Mouse (Mus musculus) G1E (cell line): ENCODE data around the gene Nell1. TPM values are rescaled to one million over a fixed set of nuclear protein-coding genes. Genes with fewer than 3 reads are reported as not detected.

Experiments
- ATAC-seq: 2 replicates; pipeline ENCODE4 v1.8.0; 2016; ENCODE audit warnings: mild to moderate bottlenecking; ENCODE audit not compliant: insufficient number of reproducible peaks, poor library complexity, low FRiP score, severe bottlenecking; ENCODE audit errors: extremely low read depth
- DNase-seq: peaks from one replicate; pipeline ENCODE4 v3.0.0; 2012; ENCODE audit warnings: low spot score
- H3K27me3 ChIP-seq: 2 replicates; pipeline ENCODE4 v1.6.1; 2012; ENCODE audit warnings: mild to moderate bottlenecking, low read length, inconsistent platforms; ENCODE audit not compliant: insufficient read depth
- H3K36me3 ChIP-seq: replicated peaks from 2 replicates; pipeline ENCODE3; 2012; ENCODE audit warnings: mild to moderate bottlenecking, inconsistent platforms
- H3K4me1 ChIP-seq: 2 replicates; pipeline ENCODE4 v1.6.1; 2012; ENCODE audit warnings: low read depth, low read length, inconsistent platforms, mixed read lengths; ENCODE audit not compliant: insufficient read depth
- H3K4me3 ChIP-seq: 2 replicates; pipeline ENCODE4 v1.5.1; 2012; ENCODE audit warnings: low read depth, mild to moderate bottlenecking, inconsistent platforms, low read length, moderate library complexity, mixed read lengths
- H3K9me3 ChIP-seq: replicated peaks from 2 replicates; pipeline ENCODE4 v1.6.1; 2012; ENCODE audit warnings: inconsistent platforms
- CTCF ChIP-seq: IDR thresholded peaks from 2 replicates; pipeline ENCODE4 v1.5.1; 2012; ENCODE audit warnings: low read depth, low read length, inconsistent platforms, mixed read lengths
- GATA1 ChIP-seq: IDR thresholded peaks from 2 replicates; pipeline ENCODE4 v1.6.1; 2012; ENCODE audit warnings: borderline replicate concordance, low read length, inconsistent platforms, mixed read lengths
- GATA2 ChIP-seq: IDR thresholded peaks from 2 replicates; pipeline ENCODE4 v1.6.1; 2012; ENCODE audit warnings: low read depth, low read length, inconsistent platforms, borderline replicate concordance
- POLR2AphosphoS5 ChIP-seq: IDR thresholded peaks from 2 replicates; pipeline ENCODE4 v1.6.1; 2012; ENCODE audit warnings: low read depth, low read length, inconsistent platforms; ENCODE audit not compliant: insufficient replicate concordance
- TAL1 ChIP-seq: conservative IDR thresholded peaks from 2 replicates; pipeline ENCODE4 v1.6.1; 2012; ENCODE audit warnings: low read depth, low read length, inconsistent platforms, mixed read lengths
- polyA plus RNA-seq: library from polyadenylated mRNA; stranded (reverse); fragments of >175 nt; gene quantifications from 2 replicates; pipeline ENCODE4 v1.2.3, GENCODE M21; 2012
- total RNA-seq, 2 experiments: library from RNA; stranded (forward) in 1 of 2; stranded (reverse) in 1 of 2; fragments of 200-1000 nt in 1 of 2; fragments of >200 nt in 1 of 2; fragmentation: Nextera tagmentation in 1 of 2; gene quantifications; 2 replicates each; pipeline ENCODE4 v1.2.3; 2014 to 2017

Nell1 gene
- total and polyA plus RNA-seq, 3 experiments: 0.05 TPM; not detected in 2

DNA sequence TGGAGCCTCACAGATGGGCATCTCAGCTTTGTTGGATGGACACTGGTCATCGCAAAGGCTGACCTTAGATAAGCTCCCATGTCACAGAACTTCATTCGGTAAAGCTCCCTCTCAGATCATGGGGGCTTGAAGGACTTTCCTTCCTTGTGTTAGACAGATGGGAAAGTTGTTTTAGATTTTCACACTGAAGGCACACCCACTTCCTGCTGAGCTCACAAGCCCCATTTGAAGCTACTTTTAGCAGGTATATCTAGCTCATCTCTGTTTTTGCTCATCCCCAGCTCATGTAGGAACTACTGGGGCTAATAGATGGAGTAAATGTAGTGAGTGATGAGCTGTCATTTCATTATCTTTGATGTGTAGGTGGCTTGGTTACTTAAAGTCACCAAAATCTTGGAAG lies 252.0 kb downstream of the Nell1 start:
- H3K4me1 ChIP-seq: no peaks in the 10 kb centered on the region
- ATAC-seq (no peak), DNase-seq (no peak)
- no peaks in the 10 kb centered on the region for H3K36me3 ChIP-seq
- H3K4me3 ChIP-seq: no peak overlapping the region
- peaks cover 14% of the 10 kb centered on the region for H3K9me3 ChIP-seq
- no peaks in the 10 kb centered on the region for H3K27me3 ChIP-seq
- TF ChIP-seq TAL1: no peak
- no peak for TF ChIP-seq CTCF
- no peak for TF ChIP-seq GATA2
- TF ChIP-seq GATA1: no peak

DNA sequence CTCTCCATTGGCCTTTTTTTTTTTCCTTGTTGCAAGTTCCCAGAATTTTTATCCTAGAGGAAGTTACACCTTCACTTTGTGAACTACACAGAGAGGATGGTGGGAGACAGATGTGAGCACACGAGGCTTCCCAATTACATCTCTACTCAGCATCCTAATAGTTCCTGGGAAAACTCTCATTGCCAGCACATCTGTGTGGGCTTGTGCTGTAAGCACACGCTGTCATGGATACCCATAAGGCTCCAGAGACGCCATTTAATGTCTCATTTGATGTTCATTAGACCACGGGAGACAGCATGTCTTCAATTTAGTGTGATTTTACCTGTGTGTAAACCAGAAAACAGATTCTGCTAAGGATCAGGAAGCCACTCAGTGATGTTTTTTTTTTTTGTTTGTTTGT lies 253.6 kb downstream of the Nell1 start:
- peaks cover 11% of the 10 kb centered on the region for H3K9me3 ChIP-seq
- H3K27me3 ChIP-seq: no peaks in the 10 kb centered on the region
- H3K4me3 ChIP-seq: no peak overlapping the region
- DNase-seq (no peak), ATAC-seq (no peak)
- H3K36me3 ChIP-seq: no peaks in the 10 kb centered on the region
- H3K4me1 ChIP-seq: no peaks in the 10 kb centered on the region
- TF ChIP-seq GATA1 (no peak), GATA2 (no peak), TAL1 (no peak), CTCF (no peak), POLR2AphosphoS5 (no peak)

DNA sequence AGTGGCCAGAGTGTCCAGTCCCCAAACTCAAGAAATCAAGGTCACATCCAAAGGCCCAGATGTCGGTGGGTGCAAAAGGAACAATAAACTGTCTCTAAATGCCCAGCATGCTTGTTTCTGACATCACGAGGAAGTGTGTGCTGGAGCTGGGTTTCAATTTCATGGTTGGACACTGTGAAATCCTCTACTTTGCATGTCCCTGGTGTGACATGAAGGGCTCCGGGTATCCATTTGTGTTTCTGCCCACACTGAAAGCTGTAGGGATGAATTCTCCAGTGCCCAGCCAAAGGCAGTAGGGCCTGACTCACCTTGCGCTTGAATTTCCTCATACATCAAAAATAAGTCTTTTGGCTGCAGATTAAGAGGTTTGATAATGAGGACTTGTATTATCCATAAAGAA lies 266.5 kb downstream of the Nell1 start:
- DNase-seq: no peak
- H3K4me1 ChIP-seq: no peaks in the 10 kb centered on the region
- TF ChIP-seq POLR2AphosphoS5 (no peak), CTCF (no peak), TAL1 (no peak), GATA1 (no peak), GATA2 (no peak)
- H3K9me3 ChIP-seq: peaks cover 22% of the 10 kb centered on the region
- no peaks in the 10 kb centered on the region for H3K27me3 ChIP-seq
- H3K4me3 ChIP-seq: no peak overlapping the region
- no peak for ATAC-seq
- H3K36me3 ChIP-seq: no peaks in the 10 kb centered on the region

DNA sequence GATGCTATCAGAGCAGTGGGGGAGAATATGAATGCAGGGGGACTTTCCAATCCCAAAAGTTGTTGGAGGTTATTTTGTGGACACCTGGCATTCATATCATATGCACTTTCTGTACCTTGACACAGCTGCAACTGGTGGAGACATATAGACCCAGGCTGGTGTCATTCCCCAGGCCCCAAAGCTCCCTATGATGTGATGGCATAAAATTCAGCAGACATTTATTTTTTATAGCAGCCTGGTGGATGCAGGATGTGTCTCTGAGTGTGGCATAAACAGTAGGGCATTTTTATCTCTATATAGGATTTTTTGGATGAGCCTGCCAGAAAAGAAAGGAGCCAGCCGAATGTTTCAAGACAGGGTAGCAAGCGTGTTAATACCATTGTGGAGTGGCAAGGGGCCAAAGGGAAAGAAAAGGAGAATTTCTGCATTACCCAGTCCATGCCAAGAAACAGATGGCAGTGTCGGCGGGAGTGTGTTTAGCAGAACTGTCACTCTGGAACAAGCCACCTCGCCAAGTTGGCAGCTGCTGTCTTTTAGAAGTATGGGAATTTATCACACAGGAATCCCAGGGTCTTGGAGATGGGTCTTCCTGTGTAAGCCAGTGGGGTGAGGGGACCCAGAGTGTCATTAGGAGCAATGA lies 267.1 kb downstream of the Nell1 start:
- Histone ChIP-seq H3K9me3 (peaks cover 25% of the 10 kb centered on the region), H3K4me1 (no peaks in the 10 kb centered on the region), H3K4me3 (no peak overlapping the region), H3K36me3 (no peaks in the 10 kb centered on the region), H3K27me3 (no peaks in the 10 kb centered on the region)
- ATAC-seq: no peak
- no peak for DNase-seq
- TF ChIP-seq POLR2AphosphoS5 (no peak), GATA2 (no peak), TAL1 (no peak), CTCF (no peak), GATA1 (no peak)

DNA sequence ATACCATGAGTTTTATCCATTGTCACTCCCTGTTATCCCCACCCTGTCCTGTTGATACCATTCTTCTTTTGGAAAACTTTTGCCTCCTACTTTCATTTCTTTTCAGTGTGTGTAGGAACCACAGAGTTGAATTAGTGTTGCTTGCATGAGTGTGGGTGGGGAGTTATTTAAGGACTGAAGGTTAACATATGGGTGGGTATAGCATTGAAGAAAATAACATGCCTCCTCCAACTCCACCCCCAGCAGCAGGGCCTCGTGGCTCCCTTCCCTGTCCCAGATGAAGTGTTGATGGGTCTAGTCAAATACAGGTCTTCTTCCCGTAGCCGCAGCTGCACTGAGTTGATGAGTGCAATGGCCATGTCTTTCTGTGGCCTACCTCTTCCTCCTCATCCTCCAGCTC lies 278.5 kb downstream of the Nell1 start:
- Histone ChIP-seq H3K36me3 (no peaks in the 10 kb centered on the region), H3K9me3 (peaks cover 21% of the 10 kb centered on the region), H3K27me3 (no peaks in the 10 kb centered on the region), H3K4me1 (no peaks in the 10 kb centered on the region), H3K4me3 (no peak overlapping the region)
- DNase-seq (no peak), ATAC-seq (no peak)
- no peak for TF ChIP-seq CTCF
- TF ChIP-seq POLR2AphosphoS5: no peak
- TF ChIP-seq TAL1: no peak
- no peak for TF ChIP-seq GATA1
- TF ChIP-seq GATA2: no peak

DNA sequence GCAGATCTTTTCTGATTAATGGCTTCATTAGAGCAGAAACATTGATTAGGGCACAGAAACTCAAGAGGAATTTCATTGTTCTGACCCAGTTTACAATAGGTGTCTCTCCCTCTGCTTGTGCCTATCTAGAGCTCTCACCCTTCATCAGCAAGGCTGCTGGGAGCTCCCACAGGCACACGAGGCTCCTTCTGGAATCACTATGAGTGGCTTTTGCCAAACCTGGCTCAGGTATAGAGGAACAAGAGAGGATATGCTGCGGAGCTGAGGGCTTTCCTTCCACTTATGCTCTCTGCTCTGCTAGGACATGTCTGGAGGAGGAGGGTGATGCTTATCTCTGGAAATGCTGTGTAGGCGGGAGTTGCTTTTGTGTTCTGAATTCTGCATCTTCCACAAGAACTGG lies 285.4 kb downstream of the Nell1 start:
- Histone ChIP-seq H3K36me3 (no peaks in the 10 kb centered on the region), H3K4me1 (no peaks in the 10 kb centered on the region), H3K27me3 (no peaks in the 10 kb centered on the region), H3K9me3 (peaks cover 36% of the 10 kb centered on the region), H3K4me3 (no peak overlapping the region)
- TF ChIP-seq POLR2AphosphoS5 (no peak), GATA1 (no peak), GATA2 (no peak)
- no peak for ATAC-seq
- no peak for DNase-seq

DNA sequence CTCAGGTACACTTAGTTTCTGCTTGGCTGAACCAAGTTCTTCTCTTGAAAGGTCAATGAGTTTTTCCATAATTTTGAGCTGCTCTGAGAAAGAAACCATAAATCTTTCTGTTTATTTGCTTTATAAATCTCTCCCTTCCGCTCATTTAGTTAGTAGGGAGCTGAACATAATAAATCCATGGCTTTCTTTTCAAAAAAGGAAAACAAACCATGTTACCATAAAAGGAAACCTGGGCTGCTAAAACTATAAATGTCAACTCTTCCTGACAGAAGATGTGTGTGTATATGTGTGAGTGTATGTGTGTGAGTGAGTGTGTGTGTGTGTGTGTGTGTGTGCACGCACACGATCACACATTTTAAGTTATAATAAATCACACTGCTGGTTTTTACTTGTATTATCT lies 320.8 kb downstream of the Nell1 start:
- Histone ChIP-seq H3K4me1 (no peaks in the 10 kb centered on the region), H3K36me3 (no peaks in the 10 kb centered on the region), H3K9me3 (peaks cover 12% of the 10 kb centered on the region), H3K4me3 (no peak overlapping the region), H3K27me3 (no peaks in the 10 kb centered on the region)
- no peak for TF ChIP-seq GATA1
- no peak for TF ChIP-seq GATA2
- ATAC-seq (no peak), DNase-seq (no peak)
